Mouse (Mus musculus) intestine, postnatal 0 days (tissue): ENCODE measurements at regions not wholly inside any gene's neighbourhood (a gene's known extent, or its start where the extent isn't known, plus 50 kb on each side); places are given as distances from the start of the nearest gene placed in this dataset.

ENCODE experiments used
- ATAC-seq: fragments of 200-750 bp; cut with Nextera tagmentation; 2 replicates; pipeline ENCODE4 v1.8.0; 2017; ENCODE audit warnings: mild to moderate bottlenecking, moderate TSS enrichment, moderate library complexity
- H3K27ac ChIP-seq: fragments of 300-500 bp; sonication (generic); 2 replicates; pipeline ENCODE4 v1.5.1; 2014; ENCODE audit warnings: mild to moderate bottlenecking, low read depth, low read length, moderate library complexity
- H3K27me3 ChIP-seq: fragments of 300-500 bp; sonication (generic); replicated peaks from 2 replicates; pipeline ENCODE4 v1.6.1; 2014; ENCODE audit warnings: low read length, mixed read lengths; ENCODE audit not compliant: control insufficient read depth, insufficient read depth
- H3K36me3 ChIP-seq: fragments of 300-500 bp; sonication (generic); 2 replicates; pipeline ENCODE4 v1.6.1; 2014; ENCODE audit warnings: mild to moderate bottlenecking, moderate library complexity; ENCODE audit not compliant: control insufficient read depth, insufficient read depth
- H3K4me1 ChIP-seq: fragments of 300-500 bp; sonication (generic); replicated peaks from 2 replicates; pipeline ENCODE4 v1.6.1; 2014; ENCODE audit warnings: antibody characterized with exemption, low read length, mixed read lengths; ENCODE audit not compliant: control insufficient read depth, insufficient read depth
- H3K4me2 ChIP-seq: fragments of 300-500 bp; sonication (generic); replicated peaks from 2 replicates; pipeline ENCODE4 v1.6.1; 2014; ENCODE audit warnings: low read depth, mild to moderate bottlenecking, moderate library complexity
- H3K4me3 ChIP-seq: fragments of 300-500 bp; sonication (generic); 2 replicates; pipeline ENCODE4 v1.5.1; 2014; ENCODE audit warnings: low read depth, low read length
- H3K9ac ChIP-seq: fragments of 300-500 bp; sonication (generic); 2 replicates; pipeline ENCODE4 v1.6.1; 2014; ENCODE audit warnings: mild to moderate bottlenecking, low read depth, low read length
- H3K9me3 ChIP-seq: fragments of 300-500 bp; sonication (generic); 2 replicates; pipeline ENCODE4 v1.6.1; 2016; ENCODE audit warnings: mixed run types; ENCODE audit not compliant: control insufficient read depth
- CTCF ChIP-seq: sonication (generic); IDR thresholded peaks from 2 replicates; pipeline ENCODE4 v1.5.1; 2016; ENCODE audit warnings: low read depth, mild to moderate bottlenecking, control low read depth, antibody characterized with exemption, moderate library complexity
- WGBS: fragments of 180-500 bp; shearing (Covaris S2); extraction: QIAGEN DNeasy Blood & Tissue Kit; methylation state at CpG from one replicate; pipeline ENCODE4 v1.1.7; 2014; 5-methylcytosine and 5-hydroxymethylcytosine counted together

GRCm38 (mm10) chr3:21806494-21807157 is 269.8 kb upstream of the Tbl1xr1 start:
- no peak overlapping the region for H3K27ac ChIP-seq
- no peak overlapping the region for H3K4me3 ChIP-seq
- no peaks in the 10 kb centered on the region for H3K4me1 ChIP-seq
- H3K36me3 ChIP-seq = no peaks in the 10 kb centered on the region
- no peak for TF ChIP-seq CTCF
- H3K4me2 ChIP-seq = no peak overlapping the region
- 78% methylated on average over 2 of the region's 2 CpGs for WGBS
- no peaks in the 10 kb centered on the region for H3K9me3 ChIP-seq
- H3K27me3 ChIP-seq = no peaks in the 10 kb centered on the region
- H3K9ac ChIP-seq = no peak overlapping the region
- ATAC-seq = no peak

DNA sequence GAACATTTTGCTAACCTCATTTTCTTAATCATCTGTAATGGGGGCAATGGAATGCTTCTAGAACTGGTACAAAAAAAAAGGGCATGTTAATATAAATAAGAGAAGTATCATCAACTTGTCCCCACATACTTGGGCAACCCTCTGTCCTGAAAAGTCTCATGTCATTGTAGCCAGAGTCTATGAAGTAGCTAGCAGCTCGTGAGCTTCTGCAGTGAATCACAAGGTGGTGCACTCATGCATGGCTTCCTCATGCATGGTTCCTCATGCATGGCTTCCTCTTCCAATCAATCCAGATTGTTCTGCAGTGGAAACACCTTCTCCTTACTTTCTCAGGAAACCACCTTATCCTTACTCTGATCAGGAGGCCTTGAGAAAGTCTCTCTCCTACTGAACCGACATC is 267.9 kb upstream of the Tbl1xr1 start:
- no peak for ATAC-seq
- Histone ChIP-seq H3K9ac (no peak overlapping the region), H3K4me2 (no peak overlapping the region), H3K9me3 (no peaks in the 10 kb centered on the region), H3K36me3 (no peaks in the 10 kb centered on the region), H3K4me3 (no peak overlapping the region), H3K27me3 (no peaks in the 10 kb centered on the region), H3K4me1 (no peaks in the 10 kb centered on the region), H3K27ac (no peak overlapping the region)
- no peak for TF ChIP-seq CTCF
- WGBS = 70% methylated on average over 2 of the region's 2 CpGs

- Histone ChIP-seq H3K27ac (no peak overlapping the region), H3K4me1 (no peaks in the 10 kb centered on the region), H3K4me3 (no peak overlapping the region), H3K36me3 (no peaks in the 10 kb centered on the region), H3K27me3 (no peaks in the 10 kb centered on the region), H3K4me2 (no peak overlapping the region), H3K9ac (no peak overlapping the region), H3K9me3 (no peaks in the 10 kb centered on the region)
- no peak for ATAC-seq
- no peak for TF ChIP-seq CTCF
- 38% methylated on average over 2 of the region's 2 CpGs for WGBS
Measured at GRCm38 (mm10) chr3:21809769-21810470, 266.5 kb upstream of the Tbl1xr1 start.

DNA sequence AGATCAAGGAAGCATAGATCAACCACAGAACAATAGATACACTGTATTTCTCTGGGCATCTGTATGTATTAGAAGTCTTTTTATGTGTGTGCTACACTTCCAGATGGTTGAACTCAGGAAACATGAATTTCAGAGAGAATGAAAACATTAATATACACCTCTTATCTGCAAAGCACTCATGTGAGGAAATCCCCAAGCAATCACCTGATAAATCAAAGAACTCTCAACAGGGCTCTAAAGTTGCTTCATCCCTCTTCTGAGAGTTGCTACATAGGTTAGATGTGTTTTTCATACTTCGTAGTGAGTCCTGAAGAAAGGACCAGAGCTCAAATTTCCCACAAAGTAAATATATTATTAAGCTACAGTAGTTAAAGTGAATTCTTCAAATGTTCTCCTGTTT is 263.1 kb upstream of the Tbl1xr1 start:
- Histone ChIP-seq H3K9ac (no peak overlapping the region), H3K4me3 (no peak overlapping the region), H3K4me1 (no peaks in the 10 kb centered on the region), H3K4me2 (no peak overlapping the region), H3K9me3 (no peaks in the 10 kb centered on the region), H3K27ac (no peak overlapping the region), H3K27me3 (no peaks in the 10 kb centered on the region), H3K36me3 (no peaks in the 10 kb centered on the region)
- WGBS = 60% methylated on average over 1 of the region's 1 CpGs
- no peak for TF ChIP-seq CTCF
- ATAC-seq = no peak

- WGBS = 71% methylated on average over 4 of the region's 4 CpGs
- Histone ChIP-seq H3K4me1 (no peaks in the 10 kb centered on the region), H3K9ac (no peak overlapping the region), H3K9me3 (no peaks in the 10 kb centered on the region), H3K4me3 (no peak overlapping the region), H3K27ac (no peak overlapping the region), H3K27me3 (no peaks in the 10 kb centered on the region), H3K36me3 (no peaks in the 10 kb centered on the region), H3K4me2 (no peak overlapping the region)
- no peak for ATAC-seq
- no peak for TF ChIP-seq CTCF
Measured at GRCm38 (mm10) chr3:21816968-21817858, 259.2 kb upstream of the Tbl1xr1 start.

GRCm38 (mm10) chr3:21819030-21819429 is 257.4 kb upstream of the Tbl1xr1 start:
- 82% methylated on average over 4 of the region's 4 CpGs for WGBS
- Histone ChIP-seq H3K27ac (no peak overlapping the region), H3K9me3 (no peaks in the 10 kb centered on the region), H3K9ac (no peak overlapping the region), H3K4me1 (no peaks in the 10 kb centered on the region), H3K4me2 (no peak overlapping the region), H3K27me3 (no peaks in the 10 kb centered on the region), H3K4me3 (no peak overlapping the region), H3K36me3 (no peaks in the 10 kb centered on the region)
- TF ChIP-seq CTCF = no peak
- no peak for ATAC-seq
